Mouse (Mus musculus) limb, embryonic 14.5 days (tissue): ENCODE measurements around the gene Dhx9. TPM values are rescaled to one million over a fixed set of nuclear protein-coding genes. Genes with fewer than 3 reads are reported as not detected.

Source experiments
- ATAC-seq: fragments of 200-750 bp; cut with Nextera tagmentation; 2 replicates; pipeline ENCODE4 v1.8.0; 2017; ENCODE audit warnings: low read depth, moderate number of reproducible peaks, moderate TSS enrichment; ENCODE audit not compliant: low FRiP score
- DNase-seq: peaks from one replicate; pipeline ENCODE4 v3.0.0-alpha.2; 2015; ENCODE audit warnings: low spot score
- H3K27ac ChIP-seq: fragments of 300-500 bp; sonication (generic); replicated peaks from 2 replicates; pipeline ENCODE4 v1.5.1; 2014; ENCODE audit warnings: low read depth, mild to moderate bottlenecking, low read length, moderate library complexity, mixed read lengths
- H3K27me3 ChIP-seq: fragments of 300-500 bp; sonication (generic); 2 replicates; pipeline ENCODE4 v1.6.1; 2014; ENCODE audit warnings: low read length, mixed read lengths; ENCODE audit not compliant: control insufficient read depth, insufficient read depth
- H3K36me3 ChIP-seq: fragments of 300-500 bp; sonication (generic); 2 replicates; pipeline ENCODE4 v1.6.1; 2014; ENCODE audit warnings: mild to moderate bottlenecking, low read length, moderate library complexity, mixed read lengths; ENCODE audit not compliant: control insufficient read depth, insufficient read depth
- H3K4me1 ChIP-seq: fragments of 300-500 bp; sonication (generic); 2 replicates; pipeline ENCODE4 v1.6.1; 2014; ENCODE audit warnings: antibody characterized with exemption, low read length, mixed read lengths; ENCODE audit not compliant: control insufficient read depth, insufficient read depth
- H3K4me2 ChIP-seq: fragments of 300-500 bp; sonication (generic); replicated peaks from 2 replicates; pipeline ENCODE4 v1.6.1; 2014; ENCODE audit warnings: low read depth, mild to moderate bottlenecking, low read length, moderate library complexity; ENCODE audit not compliant: severe bottlenecking
- H3K4me3 ChIP-seq: fragments of 300-500 bp; sonication (generic); replicated peaks from 2 replicates; pipeline ENCODE4 v1.5.1; 2014; ENCODE audit warnings: low read length
- H3K9ac ChIP-seq: fragments of 300-500 bp; sonication (generic); 2 replicates; pipeline ENCODE4 v1.6.1; 2014; ENCODE audit warnings: mild to moderate bottlenecking, low read depth, low read length, moderate library complexity; ENCODE audit not compliant: severe bottlenecking
- H3K9me3 ChIP-seq: fragments of 300-500 bp; sonication (generic); 2 replicates; pipeline ENCODE4 v1.6.1; 2016; ENCODE audit warnings: low read length; ENCODE audit not compliant: control insufficient read depth
- POLR2A ChIP-seq: fragments of 200-500 bp; IDR thresholded peaks from 2 replicates; pipeline ENCODE4 v1.8.0; 2012; ENCODE audit warnings: inconsistent platforms, mild to moderate bottlenecking, moderate library complexity, borderline replicate concordance; ENCODE audit not compliant: insufficient read depth, insufficient read length; ENCODE audit errors: extremely low read depth
- WGBS: fragments of 180-500 bp; shearing (Covaris S2); extraction: QIAGEN DNeasy Blood & Tissue Kit; methylation state at CpG from one replicate; pipeline ENCODE4 v1.1.7; 2014; 5-methylcytosine and 5-hydroxymethylcytosine counted together
- polyA plus RNA-seq, 2 experiments: library from polyadenylated mRNA; depleted of rRNA in 1 of 2; stranded (reverse) in 1 of 2; unstranded in 1 of 2; fragments of >200 nt; fragmentation: Nextera tagmentation in 1 of 2; extraction: Ambion mirVana in 1 of 2; gene quantifications; 2 replicates each; pipeline versions ENCODE4 v1.2.1 to v1.2.3; 2012 to 2014

The Dhx9 gene
- polyA plus RNA-seq, 2 experiments, result 24.2 to 143 TPM

DNA sequence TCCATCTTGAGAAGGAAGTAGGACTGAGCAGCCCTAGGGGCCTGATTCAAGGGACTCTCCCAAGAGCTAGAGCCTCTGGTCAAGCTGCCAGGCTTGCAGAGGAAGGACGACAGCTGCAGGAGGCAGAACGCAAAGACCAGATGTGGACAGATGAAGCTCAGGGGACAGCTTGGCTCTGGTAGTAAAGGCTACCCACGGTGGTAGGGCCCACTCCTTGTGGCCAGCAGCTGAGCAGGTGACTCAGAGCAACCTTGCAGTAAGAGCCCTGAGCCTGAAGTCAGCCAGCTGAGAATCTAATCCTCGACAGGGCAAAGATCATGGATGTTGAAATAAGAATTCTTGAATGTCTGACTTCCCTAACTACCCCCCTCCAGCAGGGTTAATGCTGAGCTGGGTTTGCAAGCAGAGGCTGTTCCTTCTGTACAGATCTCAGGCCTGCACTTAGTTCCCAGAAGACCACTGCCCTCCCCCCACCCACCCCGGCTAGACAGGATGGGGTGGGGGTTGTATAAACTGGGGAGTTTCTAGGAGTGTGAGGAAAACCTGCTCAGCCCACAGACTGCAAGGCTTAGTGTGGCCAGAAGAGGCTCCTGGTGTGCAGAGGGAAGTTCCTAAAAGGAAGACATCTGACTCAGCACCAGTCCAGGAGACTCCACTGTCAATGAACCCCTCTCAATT is 14.3 kb upstream of the Dhx9 start:
- no peak for DNase-seq
- no peak overlapping the region for H3K27ac ChIP-seq

DNA sequence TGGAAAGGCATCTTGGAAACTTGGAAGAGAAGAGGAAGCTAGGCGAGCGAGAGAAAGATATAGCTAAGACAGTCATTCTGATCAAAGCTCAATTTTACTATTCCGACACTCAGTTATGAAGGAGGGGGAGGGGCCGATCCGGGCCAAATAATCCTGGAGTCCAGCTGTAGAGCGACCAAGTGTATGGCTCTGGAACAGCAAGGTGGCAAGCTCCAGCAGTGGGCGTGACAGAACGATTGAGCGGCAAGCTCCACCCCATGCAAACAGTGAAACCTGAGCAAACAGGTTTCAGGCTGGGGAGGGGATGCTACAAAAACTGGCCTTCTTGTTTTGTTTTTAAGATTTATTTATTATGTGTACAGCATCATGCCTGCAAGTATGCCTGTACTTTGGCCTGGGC is 12.6 kb upstream of the Dhx9 start:
- Histone ChIP-seq H3K4me2 (no peak overlapping the region), H3K27ac (no peak overlapping the region), H3K4me1 (no peaks in the 10 kb centered on the region), H3K9me3 (no peaks in the 10 kb centered on the region), H3K9ac (no peak overlapping the region), H3K27me3 (no peaks in the 10 kb centered on the region), H3K36me3 (no peaks in the 10 kb centered on the region), H3K4me3 (no peak overlapping the region)
- DNase-seq (no peak), ATAC-seq (no peak)
- WGBS, result 85% methylated on average over 9 of the region's 9 CpGs
- no peak for TF ChIP-seq POLR2A

More for the DNA sequence above, 14.3 kb upstream of the Dhx9 start:
- TF ChIP-seq POLR2A, result no peak
- H3K4me3 ChIP-seq, result no peak overlapping the region
- 26% methylated on average over 5 of the region's 5 CpGs for WGBS
- no peak overlapping the region for H3K9ac ChIP-seq
- peak; percentile 34; the same call in 1 of the 2 replicates for ATAC-seq
- H3K9me3 ChIP-seq, result no peaks in the 10 kb centered on the region
- no peaks in the 10 kb centered on the region for H3K27me3 ChIP-seq
- H3K36me3 ChIP-seq, result no peaks in the 10 kb centered on the region
- no peaks in the 10 kb centered on the region for H3K4me1 ChIP-seq
- H3K4me2 ChIP-seq, result no peak overlapping the region

DNA sequence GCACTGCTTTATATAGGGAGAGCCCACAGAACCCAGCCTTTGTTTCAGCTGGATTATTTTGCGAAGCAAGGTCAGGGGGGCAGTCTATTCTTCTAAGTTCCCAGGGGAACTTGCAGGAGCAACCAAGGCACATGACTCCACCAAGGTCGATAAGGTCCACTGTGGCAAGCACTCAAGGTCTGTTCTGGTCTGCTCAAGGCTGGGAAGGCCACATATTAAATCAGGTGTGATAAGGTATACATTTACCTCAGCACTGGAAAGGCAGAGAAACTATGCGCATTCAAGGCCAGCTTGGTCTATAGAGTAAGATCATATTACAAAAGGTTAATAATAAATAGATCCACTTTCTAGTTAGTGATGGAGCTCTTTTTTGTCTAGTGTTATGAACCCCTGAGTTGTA is 8.6 kb upstream of the Dhx9 start:
- no peak overlapping the region for H3K4me3 ChIP-seq
- no peaks in the 10 kb centered on the region for H3K27me3 ChIP-seq
- ATAC-seq, result no peak
- DNase-seq, result no peak
- no peak overlapping the region for H3K27ac ChIP-seq
- no peak for TF ChIP-seq POLR2A
- H3K9me3 ChIP-seq, result no peaks in the 10 kb centered on the region
- H3K9ac ChIP-seq, result no peak overlapping the region
- H3K36me3 ChIP-seq, result no peaks in the 10 kb centered on the region
- 76% methylated on average over 3 of the region's 3 CpGs for WGBS
- H3K4me1 ChIP-seq, result no peaks in the 10 kb centered on the region
- no peak overlapping the region for H3K4me2 ChIP-seq

DNA sequence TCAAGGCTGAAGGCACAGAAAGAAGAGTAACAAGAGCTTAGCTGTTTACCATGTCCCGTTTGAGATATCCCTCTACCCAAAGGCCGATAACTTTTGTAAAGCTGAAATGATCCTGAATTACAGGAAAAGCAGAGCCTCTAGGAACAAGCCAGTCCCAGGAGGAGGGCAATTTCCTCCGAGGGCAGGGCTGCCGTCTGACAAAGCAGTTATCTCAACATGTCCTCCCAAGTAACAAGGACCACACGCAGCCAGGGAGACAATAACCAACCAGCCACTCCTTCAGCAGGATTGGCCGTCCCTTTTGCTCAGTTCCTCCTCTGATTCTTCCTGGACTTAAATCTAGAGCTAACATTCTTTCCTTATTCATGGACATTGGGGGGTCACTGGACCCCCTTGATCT is 6.5 kb upstream of the Dhx9 start:
- DNase-seq, result no peak
- H3K27ac ChIP-seq, result no peak overlapping the region
- H3K4me3 ChIP-seq, result no peak overlapping the region
- H3K27me3 ChIP-seq, result no peaks in the 10 kb centered on the region
- H3K36me3 ChIP-seq, result no peaks in the 10 kb centered on the region
- ATAC-seq, result no peak
- TF ChIP-seq POLR2A, result no peak
- H3K9ac ChIP-seq, result no peak overlapping the region
- WGBS, result 38% methylated on average over 6 of the region's 6 CpGs
- H3K4me1 ChIP-seq, result no peaks in the 10 kb centered on the region
- no peak overlapping the region for H3K4me2 ChIP-seq
- H3K9me3 ChIP-seq, result no peaks in the 10 kb centered on the region

DNA sequence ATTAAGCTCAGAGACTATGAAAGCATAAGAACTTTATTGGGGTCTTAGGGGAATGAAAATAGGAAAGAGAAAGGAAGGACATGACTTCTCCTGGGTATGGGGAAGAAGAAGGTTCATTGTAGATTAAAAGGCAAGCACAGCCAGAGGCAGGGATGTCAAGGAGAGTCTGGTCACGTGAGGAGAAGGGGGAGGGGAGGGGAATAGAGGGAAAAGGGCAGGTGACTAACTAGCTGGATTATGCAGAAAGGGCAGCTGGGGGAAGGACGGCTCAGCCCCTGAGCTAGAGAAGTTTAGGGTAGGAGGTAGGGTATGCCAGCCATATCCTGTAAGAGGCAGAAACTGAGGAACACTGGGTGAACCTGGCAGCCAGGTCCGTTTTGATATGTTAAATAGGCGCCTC is 5.9 kb upstream of the Dhx9 start:
- ATAC-seq (no peak), DNase-seq (no peak)
- Histone ChIP-seq H3K4me1 (no peaks in the 10 kb centered on the region), H3K36me3 (no peaks in the 10 kb centered on the region), H3K9ac (no peak overlapping the region), H3K9me3 (no peaks in the 10 kb centered on the region), H3K27me3 (no peaks in the 10 kb centered on the region), H3K27ac (no peak overlapping the region), H3K4me3 (no peak overlapping the region), H3K4me2 (no peak overlapping the region)
- 27% methylated on average over 4 of the region's 4 CpGs for WGBS
- no peak for TF ChIP-seq POLR2A
